Mouse (Mus musculus): ENCODE measurements at regions not wholly inside any gene's neighbourhood (a gene's known extent, or its start where the extent isn't known, plus 50 kb on each side); places are given as distances from the start of the nearest gene placed in this dataset.

DNA sequence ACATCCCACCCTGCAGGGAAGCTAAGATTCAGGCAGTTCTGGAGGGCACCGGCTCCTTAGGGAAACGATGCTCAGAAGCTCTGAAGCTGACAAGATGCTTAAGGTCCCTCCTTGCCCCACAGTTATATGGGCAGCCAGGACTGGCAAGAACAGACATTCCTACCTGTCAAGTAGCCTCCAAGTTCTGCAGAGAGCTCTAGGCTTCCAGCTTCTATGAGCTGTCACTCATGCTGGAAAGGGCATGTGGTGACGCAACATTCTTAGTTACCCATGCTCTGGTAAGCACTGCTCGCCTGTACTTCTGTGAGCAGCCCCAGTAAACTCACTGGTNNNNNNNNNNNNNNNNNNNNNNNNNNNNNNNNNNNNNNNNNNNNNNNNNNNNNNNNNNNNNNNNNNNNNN lies 511.3 kb downstream of the 1810013L24Rik start:
- no peak for DNase-seq (ENCODE audit: low spot score in 2 of 2)

DNA sequence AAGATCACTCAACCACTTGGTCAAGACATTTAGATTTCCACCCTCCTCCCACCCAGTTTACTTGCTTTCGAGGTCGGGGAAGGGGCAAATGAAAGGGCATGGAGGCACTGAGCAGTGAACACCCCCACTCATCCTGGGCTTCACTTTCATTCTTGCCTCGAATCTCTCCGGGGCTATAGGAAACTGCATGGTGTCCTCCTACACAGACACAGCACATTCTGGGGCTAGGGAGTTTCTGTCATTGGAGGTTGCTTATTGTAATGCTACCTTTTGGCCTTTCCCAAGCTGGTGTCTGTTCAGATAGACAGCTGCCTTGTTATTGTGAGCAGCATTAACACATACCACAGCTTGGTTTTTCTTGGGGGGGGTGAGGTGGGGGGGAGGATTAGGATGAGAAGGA lies 523.9 kb downstream of the 1810013L24Rik start:
- DNase-seq (ENCODE audit: low spot score in 2 of 2): no peak

DNA sequence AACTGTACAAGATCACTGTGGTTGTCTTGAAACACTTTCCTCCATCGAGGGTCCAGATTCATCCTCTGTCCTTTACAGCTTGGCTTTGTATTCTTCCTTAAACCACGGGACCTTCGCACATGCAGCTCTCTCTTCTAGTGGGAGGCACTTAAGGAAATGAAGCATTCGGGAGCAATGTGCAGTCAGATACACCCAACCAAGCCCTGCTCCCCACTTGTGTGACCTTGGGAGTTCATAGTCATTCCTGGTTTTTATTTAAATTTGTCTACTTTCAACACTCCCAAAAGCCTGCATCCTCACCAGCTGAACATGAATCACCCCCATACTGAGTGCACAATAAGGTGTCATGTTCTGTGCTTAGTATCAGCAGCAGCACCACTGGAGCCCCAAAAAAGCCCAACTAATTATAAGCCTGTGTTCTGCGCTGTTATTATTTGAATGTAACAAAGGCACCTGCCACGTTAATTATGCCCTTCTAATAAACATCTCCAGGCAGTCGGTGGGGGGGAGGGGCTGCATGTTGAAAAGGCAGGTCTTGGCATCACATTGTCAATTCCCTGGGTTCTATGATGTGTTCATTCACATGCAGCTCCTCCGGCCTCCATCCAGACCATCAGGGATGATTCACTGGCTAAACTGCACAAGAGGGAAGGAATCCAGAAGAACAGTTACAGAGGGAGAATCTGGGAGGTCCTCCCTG lies 524.6 kb downstream of the 1810013L24Rik start:
- no peak for DNase-seq (ENCODE audit: low spot score in 2 of 2)

DNA sequence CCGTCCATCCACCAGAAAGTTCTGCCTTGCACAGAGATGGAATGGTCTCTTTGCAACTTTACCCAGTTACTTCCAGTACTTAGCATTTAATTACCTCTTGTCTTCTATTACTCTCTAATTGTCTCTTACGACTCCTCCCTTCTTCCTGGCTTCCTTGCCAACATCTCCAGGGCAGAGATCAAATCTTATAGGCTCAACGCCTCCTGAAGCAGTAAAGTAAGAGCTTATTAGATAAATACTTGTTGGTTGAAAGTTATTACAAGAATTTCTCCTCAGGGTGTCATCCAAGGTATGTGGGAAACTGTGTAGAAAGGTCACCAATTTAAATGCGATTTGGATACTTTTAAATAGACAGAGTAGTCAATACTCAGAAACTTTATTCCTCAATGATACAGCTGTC lies 528.8 kb downstream of the 1810013L24Rik start:
- DNase-seq (ENCODE audit: low spot score in 2 of 2): no peak

DNA sequence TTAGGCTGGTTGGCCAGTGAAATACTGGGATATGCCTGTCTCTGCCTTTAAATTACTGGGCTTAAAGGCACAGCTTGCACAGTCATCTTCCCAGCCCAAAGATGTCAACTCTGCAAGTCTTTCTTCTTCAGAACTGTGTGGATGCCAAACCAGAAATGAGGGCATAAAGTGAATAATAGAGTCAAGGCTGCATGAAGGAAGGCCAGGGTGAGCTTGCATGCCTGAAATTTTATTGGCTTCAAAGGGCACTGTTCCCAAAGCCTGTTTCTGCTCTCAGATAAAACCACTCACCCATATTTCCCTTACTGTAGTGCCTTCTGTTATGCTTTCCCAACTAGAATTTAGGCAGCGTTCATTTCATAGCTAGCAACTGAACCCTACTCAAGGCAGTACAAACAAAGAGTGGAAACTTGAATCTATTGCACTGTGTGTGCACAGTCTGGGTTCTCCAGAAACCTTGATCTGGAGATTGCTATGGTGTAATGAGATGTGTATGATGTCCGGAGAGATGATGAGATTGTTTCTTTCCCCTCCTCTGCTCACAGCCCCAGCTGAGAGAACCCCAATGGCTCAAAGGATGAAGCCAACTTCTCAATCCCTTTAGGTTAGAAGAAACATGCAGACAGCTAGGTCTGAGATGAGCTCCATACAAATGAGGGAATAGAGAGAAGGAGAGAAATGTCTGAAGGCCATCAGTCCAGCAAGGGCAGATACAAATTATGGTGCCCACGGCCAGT lies 529.7 kb downstream of the 1810013L24Rik start:
- no peak for DNase-seq (ENCODE audit: low spot score in 2 of 2)

DNA sequence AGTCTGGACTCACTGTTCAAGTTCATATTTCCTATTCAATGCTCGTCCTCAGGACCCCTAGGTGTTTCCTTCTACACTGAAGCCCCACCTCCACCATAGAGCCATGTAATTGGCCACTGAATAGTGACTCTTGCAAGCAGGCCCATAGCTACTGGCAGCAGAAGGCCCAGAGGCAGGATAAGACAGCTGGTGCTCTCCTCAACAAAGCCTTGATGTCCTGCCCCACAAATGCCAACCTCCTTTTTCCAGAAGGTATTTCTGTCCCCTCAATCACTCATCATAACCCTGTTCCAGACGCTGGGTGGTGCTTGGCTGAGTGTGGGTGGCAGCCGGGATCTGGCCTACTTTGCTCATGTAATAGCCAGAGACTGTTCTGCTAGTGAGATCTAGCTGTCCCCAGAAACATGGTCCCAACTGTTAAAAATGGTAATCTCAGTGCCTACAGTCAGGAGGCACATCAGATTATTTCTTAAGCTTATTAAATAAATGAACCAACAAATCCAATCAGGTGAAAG lies 530.9 kb downstream of the 1810013L24Rik start:
- peak; percentile 29 to 30 for DNase-seq (ENCODE audit: low spot score in 2 of 2)

DNA sequence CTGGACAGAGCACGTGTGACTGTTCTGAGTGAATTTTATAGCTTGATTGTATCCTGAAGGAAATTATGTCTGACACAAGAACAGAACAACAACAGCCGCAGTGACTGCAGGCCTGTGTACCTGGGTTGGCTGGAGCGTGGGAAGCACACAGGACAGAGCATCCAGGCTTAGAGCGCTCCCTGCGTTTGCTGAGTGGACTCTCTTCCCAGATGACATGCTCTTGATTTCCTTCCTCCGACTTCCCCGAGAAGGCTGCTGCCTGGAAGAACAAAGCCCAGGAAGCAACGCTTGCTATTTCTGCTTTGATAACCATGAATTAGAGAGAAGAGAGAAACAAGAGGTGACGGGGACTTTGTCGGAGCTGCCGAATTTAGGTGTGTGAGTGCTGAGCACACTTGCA lies 532.2 kb downstream of the 1810013L24Rik start:
- peak; percentile 7 to 8 for DNase-seq (ENCODE audit: low spot score in 2 of 2)

DNA sequence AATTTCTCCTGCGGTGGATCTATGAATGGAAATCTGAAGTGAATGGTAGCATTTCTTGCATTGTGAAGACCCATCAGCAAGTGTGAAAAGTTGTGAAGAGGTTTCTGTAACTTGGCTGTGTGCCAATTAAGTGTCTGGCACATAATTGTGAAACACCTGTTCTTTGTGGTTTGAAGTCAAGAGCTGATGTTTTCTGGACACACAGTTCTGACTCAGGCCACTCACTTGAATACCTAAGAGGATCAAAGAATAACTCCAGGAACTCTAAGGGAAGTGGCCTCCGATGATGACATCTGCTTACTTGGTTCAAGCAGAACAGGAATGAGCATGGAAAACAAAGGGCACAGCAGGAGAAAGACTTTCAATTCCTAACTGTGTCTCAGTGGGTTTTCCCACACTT lies 534.2 kb downstream of the 1810013L24Rik start:
- DNase-seq (ENCODE audit: low spot score in 2 of 2): no peak

DNA sequence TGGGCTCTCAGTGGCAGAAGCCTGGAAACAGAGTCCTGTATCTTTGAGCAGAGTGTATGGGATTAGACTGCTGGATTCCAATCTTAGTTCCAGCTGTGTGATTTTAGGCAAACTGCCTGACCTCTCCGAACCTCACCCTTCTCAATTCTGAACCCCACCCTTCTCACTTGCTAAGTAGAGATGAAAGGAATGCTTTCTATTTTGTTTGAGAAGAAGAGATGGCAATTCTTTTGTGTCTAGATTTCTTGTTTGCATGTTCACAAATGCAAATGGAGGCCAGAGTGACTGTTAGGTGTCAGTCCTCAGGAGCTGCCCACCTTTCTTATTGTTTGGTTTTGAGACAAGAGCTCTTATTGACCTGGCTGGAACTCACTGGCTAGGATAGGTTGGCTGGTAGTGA lies 561.1 kb downstream of the 1810013L24Rik start:
- DNase-seq (ENCODE audit: low spot score in 2 of 2): no peak

DNA sequence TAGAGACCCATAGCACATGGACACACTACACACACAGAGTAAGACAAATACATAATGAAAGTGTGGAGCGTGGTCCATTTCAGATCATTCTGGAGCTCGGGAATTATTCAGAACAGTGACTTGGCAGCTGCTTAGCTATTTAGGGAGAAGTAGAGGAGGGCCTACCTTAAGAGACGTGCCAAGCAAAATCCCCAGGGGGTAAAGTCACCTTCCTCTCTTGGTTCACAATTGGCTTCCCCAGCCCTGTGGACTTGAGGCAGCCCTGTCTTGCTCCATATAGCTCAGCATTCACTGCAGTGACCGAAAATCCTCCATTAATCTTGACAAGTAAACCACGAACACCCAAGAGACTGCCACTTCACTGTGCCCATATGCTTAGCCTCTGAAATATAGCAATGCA lies 574.8 kb downstream of the 1810013L24Rik start:
- no peak for DNase-seq (ENCODE audit: low spot score in 2 of 2)

DNA sequence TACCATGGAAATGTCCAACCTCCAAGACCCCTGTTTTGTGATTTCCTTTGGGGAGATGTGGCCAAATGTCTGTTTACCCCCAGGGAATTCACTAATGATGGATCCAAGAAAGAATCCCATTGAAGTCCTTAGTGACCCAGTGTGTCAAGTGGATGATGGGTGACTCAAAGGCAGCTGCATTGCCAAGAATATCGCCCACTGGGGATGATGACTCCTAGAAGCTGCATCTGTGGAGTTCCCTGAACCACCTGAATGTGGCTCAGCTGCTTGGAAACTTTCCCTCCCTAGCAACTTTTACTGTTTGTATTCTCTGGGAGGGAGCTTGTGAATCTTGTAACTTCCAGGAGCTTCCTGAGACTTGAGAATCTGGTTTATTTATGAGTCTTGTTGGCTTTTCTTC lies 578.3 kb downstream of the 1810013L24Rik start:
- no peak for DNase-seq (ENCODE audit: low spot score in 2 of 2)

DNA sequence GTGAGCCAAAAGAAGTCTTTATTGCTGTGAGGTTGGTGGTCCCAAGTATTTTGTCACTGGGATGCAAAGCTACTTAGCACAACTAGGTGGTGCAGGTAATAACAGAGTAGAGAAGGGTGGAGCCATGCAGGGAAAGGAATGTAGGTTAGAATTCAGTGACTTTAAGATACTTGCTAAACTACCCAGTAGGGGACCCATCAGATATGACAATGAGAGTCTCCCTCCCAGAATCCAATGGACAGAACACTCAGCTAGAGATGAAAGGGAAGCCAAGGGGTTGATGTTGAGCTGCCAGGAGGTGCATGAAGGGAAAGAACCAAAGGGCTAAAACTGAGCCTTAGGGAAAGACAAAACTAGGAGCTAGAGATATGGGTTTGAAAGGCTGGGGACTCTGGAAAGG lies 564.9 kb downstream of the Grin2a start:
- no peak for DNase-seq (ENCODE audit: low spot score in 2 of 2)

DNA sequence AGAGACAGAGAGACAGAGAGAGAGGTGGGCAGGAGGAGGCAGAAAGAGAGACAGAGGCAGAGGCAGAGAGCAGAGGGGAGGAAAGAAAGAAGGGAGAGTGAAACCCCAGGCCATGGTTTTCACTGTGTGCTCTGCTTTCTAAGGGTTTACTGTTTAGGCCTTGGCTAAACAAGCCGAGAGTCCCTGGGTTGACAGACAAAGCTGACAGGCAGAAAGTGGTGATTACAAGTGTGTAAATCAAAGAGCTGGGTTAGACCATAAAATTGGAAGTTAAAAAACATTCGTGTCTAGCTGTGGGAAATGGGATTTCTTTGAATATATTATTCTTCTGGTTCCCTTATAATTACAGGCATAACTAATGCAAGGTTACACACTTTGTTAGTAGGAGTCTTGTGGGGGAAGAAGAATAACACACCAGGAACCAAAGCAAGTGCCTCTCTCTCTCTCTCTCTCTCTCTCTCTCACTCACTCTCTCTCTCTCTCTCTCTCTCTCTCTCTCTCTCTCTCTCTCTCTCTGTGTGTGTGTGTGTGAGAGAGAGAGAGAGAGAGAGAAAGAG lies 556.0 kb downstream of the Grin2a start:
- DNase-seq (ENCODE audit: low spot score in 2 of 2): no peak

DNA sequence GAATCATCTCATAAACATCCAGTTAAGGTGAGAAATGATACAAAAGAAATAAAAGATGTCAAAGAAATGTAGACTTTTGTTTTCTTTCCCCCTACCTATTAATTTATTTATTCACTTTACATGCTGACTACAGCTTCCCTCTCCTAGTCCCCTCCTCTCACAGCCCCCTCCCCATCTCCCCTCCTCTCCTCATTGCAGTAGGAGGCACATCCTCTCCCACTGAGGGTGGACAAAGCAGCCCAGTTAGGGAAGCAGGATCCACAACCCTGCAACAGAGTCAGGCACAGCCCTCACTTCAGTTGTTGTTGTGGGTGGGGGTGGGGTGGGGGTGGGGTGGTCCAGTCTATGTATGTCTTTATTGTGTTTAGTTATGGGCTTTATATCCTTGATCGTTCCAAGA lies 555.5 kb downstream of the Grin2a start:
- DNase-seq (ENCODE audit: low spot score in 2 of 2): no peak

DNA sequence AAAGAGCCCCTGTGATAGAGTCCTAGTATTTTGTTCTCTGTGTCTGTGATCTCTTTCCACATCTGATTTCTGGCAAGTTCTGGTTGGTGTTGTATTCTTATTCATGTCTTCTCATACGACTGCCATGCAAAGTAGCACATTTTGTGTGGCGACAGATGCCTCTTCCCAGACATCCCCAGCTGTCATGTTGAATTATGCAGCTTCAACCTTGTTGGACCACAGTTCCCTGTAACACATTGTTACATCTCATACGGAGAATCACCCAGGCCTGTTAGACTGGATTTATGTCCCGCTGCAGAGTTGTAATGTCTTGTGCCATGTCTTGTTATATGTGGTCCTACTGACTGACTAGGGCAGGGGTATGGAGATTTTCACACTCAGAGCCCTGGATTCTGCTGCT lies 543.3 kb downstream of the Grin2a start:
- DNase-seq (ENCODE audit: low spot score in 2 of 2): no peak

DNA sequence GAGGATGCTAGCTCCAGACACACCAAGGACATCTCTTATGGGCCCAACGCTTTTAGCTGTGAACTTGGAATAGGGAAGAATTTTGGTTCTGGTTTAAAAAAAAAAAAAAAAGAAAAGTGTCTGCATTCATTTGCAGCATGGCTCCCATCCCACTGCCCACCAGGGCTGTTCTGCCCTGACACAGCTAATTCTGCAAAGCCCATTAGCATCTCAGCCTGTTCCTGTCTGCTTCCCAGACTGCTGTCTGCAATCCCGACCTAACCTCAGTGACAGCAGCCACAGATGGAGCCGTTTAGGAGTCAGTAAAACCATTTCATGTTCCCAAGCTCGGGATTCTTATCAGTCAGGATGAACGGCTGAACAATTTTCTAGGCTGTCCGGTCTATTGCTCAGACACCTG lies 537.8 kb downstream of the Grin2a start:
- DNase-seq (ENCODE audit: low spot score in 2 of 2): no peak

DNA sequence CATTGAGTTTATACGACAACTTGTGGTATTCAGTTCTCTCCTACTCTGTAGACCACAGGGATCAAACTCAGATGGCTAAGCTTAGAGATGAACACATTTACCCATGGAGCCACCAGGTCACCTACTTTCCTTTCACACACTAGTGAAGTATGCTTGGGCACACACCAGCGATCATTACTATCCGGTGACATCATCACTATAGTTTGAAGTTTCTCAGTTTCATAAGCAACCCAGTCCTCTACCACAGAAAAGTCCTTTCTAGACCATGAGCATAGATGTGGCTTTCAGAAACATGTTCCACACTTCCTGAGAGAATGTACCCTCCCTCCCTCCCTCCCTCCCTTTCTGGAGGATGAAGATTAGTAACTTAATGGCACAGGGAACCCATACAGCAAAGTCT lies 532.9 kb downstream of the Grin2a start:
- no peak for DNase-seq (ENCODE audit: low spot score in 2 of 2)

DNA sequence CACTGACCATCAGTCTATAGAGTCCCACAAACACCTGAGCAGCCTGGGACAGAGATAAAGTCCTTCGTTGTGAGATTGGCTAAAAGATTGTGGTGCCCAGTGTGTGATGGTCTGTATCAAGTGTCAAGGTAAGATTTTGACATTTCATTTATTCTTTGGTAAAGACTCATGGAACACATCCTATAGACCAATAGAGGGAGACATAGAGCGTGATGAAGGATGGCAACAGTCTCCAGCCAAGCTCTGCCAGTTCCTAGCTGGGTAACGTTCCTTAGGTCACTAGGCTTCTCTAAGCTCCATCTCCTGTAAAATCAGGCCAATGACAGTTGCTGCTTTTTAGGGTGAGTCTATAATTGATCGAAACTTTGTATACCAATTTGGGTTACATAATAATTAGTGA lies 526.0 kb downstream of the Grin2a start:
- DNase-seq (ENCODE audit: low spot score in 2 of 2): no peak

DNA sequence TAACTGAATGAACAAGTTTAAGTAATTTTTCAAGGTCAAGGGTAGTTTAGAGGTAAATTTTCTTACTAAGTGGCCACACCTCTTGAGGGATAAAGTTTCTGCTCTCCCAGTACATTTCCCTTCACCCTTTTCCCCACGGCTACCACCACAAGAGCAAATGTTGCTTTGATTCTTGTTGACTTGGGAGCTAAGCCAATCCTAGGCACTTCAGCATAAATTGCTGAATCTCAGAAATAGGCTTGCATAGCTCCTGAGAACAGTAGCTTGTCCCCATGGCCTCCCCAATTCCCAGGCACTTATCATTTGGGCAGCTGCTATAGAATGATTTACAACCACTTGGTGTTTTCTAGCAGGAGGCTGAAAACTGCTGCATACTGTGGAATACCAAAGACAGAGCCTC lies 510.1 kb downstream of the Grin2a start:
- DNase-seq (ENCODE audit: low spot score in 2 of 2): no peak

DNA sequence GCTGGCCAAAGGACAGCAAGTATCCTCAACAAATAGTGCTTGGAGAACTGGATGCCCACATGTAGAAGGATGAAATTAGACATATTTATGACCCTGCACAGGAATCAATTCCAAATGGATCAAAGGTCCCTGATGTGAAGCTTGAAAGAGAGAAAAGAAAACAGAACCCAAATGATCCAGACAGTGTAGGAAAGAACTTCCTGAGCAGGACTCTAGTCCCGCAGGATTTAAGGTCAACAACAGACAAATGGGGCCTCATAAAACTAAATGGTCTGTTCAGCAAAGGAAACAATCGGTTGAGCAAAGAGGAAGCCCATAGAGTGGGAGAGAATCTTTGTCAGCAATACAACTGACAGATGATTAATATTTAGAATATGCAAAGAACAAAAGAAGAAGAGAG lies 497.1 kb downstream of the Grin2a start:
- DNase-seq (ENCODE audit: low spot score in 2 of 2): no peak

DNA sequence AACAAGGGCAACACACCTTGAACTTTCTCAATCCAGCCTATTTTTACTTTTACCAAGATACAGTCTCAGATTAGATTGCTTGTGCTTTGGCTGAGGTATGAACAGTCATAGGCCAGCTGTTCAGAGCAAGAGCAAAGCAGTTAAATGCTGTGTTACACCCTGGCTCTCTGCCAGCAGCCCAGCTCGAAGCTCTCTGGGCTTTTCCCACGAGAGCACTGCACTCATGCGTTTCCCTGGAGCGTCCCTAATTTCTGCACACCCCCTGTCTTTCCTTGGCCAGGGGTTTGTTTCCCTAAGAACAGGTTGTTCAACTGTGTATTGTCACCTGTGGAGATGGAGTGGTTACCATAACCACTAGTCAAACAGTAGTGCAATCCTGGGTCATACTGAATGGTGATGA lies 493.6 kb downstream of the Grin2a start:
- peak; percentile 11 to 23 for DNase-seq (ENCODE audit: low spot score in 2 of 2)

DNA sequence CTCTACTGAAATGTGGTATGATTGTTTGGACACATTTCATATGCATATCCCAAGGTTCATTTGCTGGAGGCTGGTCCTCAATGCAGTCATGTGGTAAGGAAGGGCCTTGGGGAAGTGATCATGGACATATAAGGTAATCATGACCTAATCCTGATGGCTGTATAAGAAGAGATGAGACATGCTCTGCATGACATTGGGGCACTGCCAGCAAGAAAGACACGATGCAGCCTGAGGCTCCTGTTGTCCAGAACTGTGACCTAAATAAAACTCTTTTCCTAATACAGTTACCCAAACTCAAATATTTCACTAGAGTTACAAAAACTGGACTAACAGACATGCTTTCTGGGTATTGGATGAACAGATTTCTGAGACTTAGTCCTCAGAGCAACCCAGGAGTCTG lies 485.7 kb downstream of the Grin2a start:
- no peak for DNase-seq (ENCODE audit: low spot score in 2 of 2)

DNA sequence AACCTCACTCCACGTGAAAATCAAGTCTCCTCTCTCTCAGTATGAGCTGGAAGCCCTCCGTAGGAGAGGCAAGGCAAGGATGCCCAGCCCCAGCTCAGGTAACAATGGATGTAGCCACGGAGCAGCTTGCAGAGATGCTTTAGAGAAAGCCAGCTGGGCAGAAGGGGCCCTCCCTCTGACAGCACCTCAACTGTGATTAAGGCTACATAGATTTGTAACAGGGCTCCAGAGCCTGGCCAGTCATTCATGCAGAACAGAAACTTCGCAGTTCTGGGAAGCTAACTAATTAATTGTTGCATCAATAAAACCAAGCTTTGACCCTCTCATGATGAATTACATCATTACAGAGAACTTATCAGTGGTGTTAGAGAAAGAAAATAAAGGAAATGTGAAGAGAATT lies 480.8 kb downstream of the Grin2a start:
- no peak for DNase-seq (ENCODE audit: low spot score in 2 of 2)

All from right cerebral cortex, adult 2 months (tissue).